Mouse (Mus musculus): ENCODE results near the gene Scp2.

DNA sequence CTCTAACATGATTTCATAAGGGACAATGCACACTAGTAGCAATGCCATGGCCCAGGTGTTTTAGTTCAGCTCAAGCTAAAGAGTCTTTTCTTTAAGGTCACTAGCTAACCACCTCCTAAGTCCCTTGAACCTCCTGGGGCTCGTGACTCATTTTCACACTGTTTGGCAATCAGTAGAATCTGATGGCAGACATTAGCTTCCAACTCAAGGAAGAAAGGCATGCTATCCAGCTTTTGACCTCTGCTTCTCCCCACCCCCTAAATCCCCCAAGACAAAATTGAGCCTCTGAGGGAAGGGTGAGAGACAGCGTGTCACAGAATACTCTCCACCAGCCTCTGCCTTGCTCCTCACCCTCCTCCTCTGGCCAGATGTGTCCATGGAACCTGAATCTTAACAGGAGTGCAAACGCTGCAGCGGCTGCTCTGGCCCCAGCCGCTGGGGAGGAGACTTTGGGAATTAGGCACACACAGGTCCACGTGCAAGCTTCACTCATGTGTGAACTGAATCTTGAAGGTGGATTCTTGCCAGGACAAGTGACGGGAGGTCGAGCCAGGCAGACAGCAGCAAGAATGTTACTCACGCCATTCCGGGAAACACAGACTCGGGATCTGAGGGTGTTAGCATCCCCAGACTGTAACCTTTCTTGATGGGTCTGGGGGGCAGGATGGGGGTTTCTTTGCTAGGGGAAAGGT lies 146.0 kb downstream of the Scp2 start:
- TF ChIP-seq POLR2A (IDR thresholded peaks at IDR 0.05; ENCODE audit: borderline replicate concordance, insufficient read depth, low read length) (no peak), CTCF (IDR thresholded peaks at IDR 0.05; ENCODE audit: borderline replicate concordance, insufficient read depth, low read depth, low read length) (no peak)
